Mouse (Mus musculus): ENCODE measurements around the gene Cped1.
"Not testable (repeated sequence)": the region's sequence is repeated elsewhere in the genome, so short reads cannot be mapped to it uniquely, and the experiment has no call there.

Cped1 gene

DNA sequence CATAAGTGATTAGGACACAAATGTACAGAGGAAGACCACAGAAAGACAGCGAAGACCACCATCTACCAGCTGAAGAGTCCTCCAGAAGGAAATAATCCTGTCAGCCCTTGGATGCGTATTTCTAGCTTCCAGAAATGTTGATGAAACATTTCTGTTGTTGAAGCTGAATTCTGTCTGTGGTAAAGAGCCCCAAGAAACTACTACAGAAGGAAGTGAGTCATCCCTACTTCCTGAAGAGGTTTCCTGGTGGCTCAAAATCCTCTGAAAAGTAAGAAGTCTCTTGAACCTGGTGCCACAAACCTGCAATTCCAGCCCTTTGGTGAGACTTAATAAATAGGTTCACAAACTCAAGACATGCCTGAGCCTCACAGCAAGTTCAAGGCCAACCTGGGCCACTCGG, 245.5 kb downstream of the Cped1 start:
- no peak for DNase-seq (ENCODE audit: low spot score)

DNA sequence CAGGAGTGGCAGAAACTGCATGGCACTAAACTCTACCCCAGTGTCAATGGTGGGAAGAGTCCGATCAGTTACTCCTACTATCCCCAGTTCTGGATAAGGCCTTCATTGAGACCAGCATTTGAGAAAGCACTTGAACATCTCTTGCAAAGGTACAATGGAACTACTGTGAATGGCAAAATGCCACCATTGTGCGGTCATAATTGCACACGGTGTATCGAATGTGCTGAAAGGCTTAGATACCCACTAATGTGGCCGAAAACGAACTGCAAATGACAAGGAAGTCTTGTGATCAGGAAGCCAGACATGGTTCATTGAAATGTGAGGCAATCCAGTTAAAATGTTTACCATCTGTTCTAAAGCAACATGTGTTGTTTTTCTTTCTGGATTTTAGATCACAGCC, 247.8 kb downstream of the Cped1 start:
- no peak for DNase-seq (ENCODE audit: low spot score)

DNA sequence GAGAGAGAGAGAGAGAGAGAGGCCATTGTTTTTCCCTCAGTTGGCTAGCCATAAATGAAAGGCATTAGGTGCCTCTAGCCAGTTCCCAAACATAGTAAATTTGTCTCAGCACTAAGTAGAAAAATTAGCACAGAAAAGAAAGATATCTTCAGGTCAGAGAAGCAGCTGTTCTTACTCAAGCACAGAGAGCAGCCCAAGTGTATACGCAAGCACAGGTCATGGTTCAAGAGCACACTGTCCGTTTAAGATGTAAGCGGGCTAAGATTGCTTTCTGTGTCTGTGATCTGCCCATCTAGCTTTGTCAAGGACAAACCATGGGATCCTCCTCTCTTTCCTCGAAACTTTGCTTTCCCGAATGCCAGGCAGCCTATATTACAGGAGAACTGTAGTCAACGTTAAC, 249.4 kb downstream of the Cped1 start:
- DNase-seq (ENCODE audit: low spot score), result no peak

DNA sequence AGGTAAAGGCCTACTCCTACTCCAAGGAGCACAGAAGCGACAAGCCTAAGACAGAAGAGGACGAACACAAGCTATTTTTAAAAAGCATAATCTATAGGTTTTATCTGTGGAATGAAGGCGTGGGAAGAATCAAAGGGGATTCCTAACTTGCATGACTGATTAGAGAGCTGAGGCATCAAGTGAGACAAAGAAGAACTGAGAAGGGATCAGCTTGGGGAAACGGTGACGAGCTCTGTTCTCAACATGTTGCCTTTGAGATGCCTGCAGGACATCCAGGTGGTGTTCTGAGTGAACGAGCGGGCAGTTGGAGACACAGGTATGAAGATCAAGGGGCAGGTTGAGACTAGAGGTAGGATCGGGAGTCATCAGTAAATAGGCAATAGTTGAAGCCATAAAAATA, 257.6 kb downstream of the Cped1 start:
- no peak for DNase-seq (ENCODE audit: low spot score)

DNA sequence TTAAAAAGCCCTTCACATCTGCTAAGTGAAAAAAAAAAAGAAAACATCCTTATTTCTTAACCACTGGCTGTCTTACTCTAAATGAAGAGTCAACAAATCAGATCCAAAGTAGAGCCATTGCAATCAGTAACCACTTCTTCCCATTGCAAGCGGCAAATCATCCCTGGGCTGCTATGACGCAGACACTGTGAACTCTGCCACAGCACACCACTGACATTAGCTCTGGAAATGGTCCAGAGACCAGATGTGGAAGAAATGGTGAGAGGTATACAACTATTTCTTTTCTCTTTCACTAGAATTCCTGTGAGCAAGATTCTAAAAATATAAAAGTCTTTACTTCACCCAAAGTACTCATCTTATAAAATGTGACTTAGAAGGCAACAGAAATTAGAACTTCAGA, 261.0 kb downstream of the Cped1 start:
- no peak for DNase-seq (ENCODE audit: low spot score)

DNA sequence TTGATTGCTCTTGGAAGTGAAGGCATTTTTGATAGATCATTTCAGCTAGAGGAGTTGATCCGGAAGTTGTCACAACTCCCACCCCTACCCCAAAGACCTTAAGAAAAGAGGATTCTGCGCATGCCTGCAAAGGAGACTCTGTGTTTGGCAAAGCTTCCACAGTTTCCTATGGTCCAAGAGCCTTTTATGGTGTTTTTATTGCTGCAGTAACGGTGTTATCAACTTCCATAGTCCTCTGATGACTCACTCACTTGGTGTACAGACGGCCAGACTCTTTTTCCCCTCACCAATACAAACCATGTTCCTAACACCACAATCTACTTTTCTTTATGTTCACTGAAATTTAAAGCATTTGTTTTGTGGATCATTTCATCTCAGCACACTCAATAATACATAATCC, 273.1 kb downstream of the Cped1 start:
- no peak for DNase-seq (ENCODE audit: low spot score)

DNA sequence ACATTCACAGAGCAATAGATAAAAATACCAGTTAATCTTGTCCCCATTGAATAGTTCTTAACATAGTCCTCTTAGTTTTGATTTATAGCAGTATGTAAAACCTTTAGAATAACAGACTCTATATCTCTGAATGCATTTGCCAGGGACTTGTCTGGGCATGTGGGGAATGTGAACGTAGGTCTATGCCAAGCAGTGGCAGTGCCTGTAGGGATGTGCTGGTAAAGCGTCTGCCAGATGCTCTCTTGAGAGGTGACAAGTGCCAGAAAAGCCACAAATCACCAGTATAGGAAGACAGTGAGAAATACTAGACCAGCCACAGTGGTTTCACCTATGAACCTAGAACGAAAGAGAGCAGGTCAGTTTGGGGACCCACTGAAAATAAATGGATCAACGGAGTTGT, 276.8 kb downstream of the Cped1 start:
- DNase-seq (ENCODE audit: low spot score), result no peak

DNA sequence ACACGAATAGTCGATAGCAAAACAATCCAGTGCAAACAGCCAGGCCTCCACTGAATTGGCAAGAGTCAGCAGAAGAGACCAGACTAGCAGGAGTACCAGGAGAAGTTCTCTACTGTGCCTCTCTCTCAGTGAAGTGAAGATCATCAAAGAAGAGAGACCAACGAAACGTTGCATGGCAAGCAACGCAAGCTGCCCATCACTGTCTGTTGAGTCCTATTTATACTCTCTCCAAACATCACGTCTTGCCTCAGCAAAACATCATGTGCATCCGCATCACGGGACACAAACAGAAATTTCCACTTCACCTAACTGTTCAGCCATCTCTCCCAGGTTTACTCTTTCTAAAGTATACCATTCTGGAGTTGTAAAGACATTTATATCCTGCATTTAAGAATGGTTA, 278.4 kb downstream of the Cped1 start:
- DNase-seq (ENCODE audit: low spot score), result not testable (repeated sequence)

DNA sequence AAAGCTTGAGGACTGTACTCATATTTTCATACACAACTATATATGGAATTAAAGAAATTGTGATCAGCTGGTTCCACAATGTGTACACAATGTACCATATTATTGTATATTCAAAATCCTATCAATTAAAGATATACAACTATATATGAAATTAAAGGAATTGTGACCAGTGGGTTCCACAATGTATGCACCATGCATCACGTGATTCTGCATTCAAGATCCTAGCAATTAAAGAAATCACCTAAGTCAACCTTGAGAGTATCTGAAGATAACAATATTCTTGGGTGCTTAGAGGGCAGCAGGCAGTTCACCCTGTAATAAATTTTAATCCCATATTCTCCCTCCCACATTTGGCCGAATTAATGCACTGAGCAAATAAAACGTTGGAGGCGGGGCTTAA, 280.3 kb downstream of the Cped1 start:
- DNase-seq (ENCODE audit: low spot score), result no peak

DNA sequence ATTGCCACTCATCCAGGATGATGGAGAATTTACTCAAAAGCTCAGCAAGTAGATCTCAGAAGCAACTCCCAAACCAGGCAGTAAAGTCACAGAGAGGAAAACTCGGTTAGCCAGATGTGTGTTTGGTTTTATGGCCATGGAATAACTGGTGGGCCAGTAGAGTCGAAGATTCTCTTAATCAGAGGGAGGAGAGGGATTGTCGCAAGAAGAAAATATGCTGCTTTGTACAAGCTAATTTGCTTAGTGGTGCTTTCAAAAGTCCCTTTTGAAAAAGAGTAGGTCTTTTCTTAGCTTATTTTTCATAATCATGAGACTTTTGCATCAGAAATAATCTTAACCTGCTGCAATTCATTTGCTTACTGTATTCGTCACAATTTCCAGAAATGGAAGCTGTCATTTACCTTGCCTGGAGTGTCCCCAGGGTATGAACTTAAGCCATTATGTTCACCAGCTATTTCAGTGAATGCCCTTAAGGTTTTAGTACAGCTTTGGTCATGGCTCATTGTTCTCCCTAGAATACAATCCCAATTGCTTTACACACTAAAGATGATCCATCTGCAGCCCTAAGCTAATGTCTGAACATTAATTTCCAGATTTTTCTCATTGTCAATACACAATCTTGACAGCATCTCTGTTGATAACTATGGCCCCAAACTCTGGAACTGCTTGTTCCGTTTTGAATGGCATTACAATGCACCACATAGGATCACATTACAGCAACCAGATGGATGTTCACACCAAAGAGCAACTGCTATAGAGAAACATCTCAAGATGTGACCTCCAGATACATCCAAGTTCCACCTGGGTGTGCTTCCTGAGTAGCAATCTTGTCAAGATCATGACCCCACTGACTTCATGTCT, 282.3 kb downstream of the Cped1 start:
- DNase-seq (ENCODE audit: low spot score), result no peak

DNA sequence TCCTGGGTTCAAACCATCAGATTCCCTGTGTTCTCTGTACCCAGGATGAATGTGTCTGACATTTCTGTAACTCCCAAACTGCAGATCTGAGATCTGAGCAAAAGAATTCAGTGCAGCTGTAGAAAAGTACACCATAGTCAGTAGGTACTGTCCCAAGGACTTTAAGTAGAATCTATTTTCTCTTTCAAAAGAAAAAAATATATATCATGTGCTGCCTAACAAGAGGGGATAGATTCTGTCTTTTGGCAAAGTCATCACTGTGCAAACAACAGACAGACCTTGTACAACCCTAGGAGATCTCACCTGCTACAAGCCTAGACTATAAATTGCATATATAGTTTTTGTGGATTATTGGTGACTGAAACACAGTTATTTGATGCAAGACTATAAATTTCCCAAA, 283.0 kb downstream of the Cped1 start:
- no peak for DNase-seq (ENCODE audit: low spot score)

DNA sequence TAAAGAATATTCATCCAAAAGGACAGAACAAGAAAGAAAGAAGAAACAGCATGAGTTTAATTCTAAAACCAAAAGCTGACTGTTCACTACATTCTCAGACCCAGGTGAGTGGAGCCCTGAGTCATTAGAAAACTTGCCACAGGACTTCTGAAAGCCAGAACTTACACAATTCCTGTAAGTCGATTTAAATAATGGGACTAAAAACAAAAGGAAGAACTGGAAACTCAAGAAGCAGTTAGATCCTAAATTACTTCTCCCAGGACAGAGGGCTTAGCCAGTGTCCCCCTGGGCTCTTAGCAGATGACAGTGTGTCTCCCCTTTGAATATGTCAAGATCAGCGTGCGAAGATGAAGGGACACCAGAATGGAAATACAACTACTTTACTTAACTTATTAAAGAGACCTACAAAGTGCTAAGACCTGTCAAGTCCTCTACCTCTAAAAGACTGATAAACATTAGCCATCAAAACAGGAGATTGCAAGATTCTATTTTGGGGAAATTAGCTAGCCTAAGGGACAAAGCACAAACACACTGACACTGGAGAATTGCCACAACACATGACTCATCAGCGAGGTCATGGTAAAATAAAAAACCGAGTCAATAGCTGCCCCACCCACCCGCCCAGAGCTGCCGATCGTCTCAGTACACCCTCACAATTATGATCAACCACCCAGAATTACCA, 284.3 kb downstream of the Cped1 start:
- DNase-seq (ENCODE audit: low spot score), result no peak

DNA sequence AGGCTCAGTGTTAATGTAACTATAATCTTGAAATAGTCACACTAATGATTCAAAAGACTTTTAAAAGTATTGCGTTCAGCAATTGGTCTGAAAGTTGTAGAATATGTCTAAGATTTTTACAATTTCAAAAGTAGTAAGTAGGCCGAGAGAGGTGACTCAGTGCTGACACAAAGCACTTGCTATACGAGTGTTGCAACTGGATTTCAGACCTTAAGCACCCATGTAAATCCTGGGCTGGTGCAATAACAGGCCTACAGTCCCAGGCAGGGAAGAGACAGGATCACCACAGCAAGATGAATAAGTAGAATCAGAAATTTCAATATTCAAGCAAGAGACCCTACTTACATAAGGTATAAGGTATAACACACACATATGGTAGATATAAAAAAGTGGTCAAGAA, 292.2 kb downstream of the Cped1 start:
- DNase-seq (ENCODE audit: low spot score), result no peak

DNA sequence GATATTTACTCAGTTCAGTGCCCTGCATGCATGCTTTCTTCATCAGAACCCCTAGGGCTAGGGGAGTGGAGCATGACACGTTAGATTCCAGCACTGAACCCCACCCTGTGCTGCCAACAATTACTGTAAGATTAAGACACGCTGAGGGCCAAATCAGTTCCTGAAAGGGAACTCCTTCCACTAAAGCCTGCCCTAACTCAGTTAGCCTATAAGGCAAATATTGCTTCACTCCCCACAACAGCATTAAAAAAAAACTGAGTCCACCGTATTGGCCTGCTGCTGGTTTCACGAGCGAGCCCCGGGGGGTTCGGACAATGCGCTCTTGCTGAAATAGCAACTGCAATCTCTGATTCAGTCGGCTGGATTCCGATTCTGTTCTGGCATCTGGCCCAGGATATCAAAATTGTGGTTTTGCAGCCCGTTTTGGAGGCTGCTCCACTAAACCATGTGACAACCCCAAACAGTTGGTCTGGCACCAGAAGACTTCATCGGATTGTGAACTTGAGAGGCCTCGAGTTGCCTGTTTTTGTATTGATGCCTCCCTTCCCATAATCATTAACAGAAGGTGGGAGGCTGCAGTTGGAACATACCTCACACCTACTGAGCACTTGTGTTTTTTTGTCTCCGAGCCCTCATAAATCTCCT, 294.6 kb downstream of the Cped1 start:
- no peak for DNase-seq (ENCODE audit: low spot score)

DNA sequence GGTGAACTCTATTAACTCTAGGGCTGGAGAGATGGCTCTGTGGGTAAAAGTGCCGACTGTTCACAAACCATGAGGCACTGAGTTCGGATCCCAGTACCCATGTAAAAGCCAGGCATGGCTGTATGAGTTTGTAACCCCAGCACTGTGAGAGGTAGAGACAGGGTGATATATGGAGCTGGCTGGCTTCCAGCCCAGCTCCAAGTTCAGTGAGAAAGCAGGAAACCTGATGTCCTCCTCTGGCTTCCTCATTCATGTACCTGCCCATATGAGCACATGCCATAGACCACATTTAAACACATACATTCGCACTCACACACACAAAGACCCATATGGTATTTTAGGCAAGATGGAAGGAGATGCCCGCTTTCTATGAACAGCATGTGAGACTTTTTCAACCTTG, 296.7 kb downstream of the Cped1 start:
- no peak for DNase-seq (ENCODE audit: low spot score)

DNA sequence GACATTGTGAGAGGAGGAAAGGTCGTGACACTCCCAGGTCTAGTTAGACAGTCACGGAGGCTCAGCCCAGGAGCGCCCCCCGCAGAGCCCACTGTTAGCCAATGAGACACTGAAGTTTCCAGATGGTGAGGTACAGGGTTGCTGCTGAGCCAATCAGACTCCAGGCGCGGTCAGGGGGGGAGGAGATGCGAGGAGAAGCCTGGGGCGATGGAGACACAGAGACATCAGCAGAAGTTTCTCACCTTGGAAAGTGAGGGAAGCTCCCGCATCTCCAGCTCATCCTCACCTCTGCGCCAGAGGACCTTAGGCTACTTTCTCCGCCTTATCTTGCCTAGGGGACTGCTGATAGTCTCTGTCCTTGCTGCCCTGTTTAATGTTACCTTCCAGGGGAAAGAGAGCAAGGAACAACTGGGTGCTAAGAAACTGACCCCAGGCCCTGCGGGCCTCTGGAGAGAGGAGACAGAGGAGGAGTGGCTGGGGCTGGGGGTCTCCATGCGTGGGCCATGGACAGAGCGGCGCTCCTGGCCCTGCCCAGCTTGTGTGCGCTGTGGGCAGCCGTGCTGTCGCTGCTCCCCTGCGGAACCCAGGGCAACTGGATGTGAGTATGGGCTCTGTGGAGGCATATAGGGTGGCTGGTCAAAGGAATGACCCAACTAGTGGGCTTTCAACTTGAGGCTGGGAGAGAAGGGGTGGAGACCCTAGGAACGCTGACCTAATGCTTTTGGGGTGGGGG, 302.5 kb downstream of the Cped1 start, which contains the start of gene Wnt16:
Wnt16 (plus strand) TSS at position 224 of the 733 bp plus-strand sequence.
- DNase-seq (ENCODE audit: low spot score), result no peak

DNA sequence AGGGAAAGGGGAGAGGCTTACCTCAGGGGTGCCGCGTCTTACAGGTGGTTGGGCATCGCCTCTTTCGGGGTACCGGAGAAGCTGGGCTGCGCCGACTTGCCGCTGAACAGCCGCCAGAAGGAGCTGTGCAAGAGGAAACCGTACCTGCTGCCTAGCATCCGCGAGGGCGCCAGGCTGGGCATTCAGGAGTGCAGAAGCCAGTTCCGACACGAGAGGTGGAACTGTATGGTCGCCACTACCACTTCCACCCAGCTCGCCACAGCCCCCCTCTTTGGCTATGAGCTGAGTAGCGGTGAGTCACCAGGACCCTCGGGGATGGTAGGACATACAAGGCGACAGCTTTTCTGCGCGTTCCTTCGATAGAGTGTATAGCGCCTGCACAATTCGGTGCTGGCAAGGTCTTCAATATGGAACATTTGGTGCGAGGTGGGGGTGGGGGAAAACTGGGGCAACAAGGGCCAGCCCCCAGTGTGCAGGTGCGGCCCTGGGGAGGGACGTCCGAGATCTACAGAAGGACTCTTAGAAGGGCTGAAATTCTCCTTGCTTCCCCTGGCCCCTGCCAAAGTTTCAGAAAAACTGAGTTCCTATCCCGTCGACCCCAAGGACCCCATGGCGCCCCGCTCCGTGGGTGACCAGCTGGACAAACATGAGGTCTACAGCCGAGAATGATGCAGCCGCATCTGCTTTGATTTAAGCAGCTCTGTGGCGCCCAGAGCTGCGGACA, 303.2 kb downstream of the Cped1 start:
- DNase-seq (ENCODE audit: low spot score), result peak; percentile 17

DNA sequence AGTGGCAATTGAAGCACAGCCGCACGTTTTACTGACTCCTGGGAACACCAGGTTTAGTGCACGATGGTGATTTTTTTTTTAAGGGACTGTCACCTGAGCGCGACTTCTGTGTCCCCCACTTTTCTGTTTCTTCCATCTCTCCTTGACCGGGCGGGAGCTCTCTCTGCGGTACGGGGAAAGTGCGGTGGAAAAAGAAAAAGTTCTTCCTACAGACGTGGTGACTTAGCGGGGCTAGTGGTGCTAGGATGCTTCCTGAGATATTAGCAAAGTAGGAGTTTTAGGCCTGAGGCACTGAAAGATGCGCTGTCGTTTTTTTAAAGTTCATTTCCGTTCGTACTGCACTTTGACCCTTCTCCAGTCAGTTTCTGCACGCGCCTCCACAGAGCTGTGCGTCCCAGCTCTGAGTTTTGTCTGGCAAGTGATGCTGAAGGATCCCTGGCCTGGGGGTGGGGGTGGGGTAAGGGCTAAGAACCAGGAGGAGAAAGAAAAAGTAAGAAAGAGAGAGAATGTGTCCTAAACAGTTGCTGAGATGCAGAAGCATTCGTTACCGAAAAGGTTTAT, 303.8 kb downstream of the Cped1 start:
- DNase-seq (ENCODE audit: low spot score), result no peak

DNA sequence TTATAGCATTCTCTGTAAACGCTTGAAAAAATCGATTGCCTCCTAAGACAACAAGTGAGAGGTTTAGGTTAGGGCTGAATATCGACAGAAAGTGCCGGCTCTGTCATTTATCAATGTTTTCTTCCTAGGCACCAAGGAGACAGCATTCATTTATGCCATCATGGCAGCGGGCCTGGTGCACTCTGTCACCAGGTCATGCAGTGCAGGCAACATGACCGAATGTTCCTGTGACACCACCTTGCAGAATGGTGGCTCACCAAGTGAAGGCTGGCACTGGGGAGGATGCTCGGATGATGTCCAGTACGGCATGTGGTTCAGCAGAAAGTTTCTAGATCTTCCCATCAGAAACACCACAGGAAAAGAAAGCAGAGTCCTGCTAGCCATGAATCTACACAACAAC, 305.1 kb downstream of the Cped1 start:
- no peak for DNase-seq (ENCODE audit: low spot score)

DNA sequence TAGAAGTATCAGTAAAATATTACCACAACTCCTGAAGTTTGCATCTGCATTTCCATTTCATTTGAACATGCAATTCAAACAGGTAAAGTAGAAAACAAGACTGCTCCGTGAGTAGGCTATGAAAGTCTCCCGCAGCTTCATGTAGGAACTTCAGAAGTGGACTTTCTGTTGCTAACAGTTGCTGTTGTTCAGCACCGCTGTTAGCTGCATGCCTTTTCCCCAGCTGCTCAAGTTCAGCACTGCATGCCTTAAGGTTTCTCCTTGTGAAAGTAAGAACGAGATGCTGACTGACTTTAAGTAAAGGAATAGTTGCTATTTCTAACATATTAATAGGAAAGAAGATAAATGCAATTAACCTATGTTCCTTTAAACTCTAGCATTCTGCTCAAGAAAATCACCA, 306.3 kb downstream of the Cped1 start:
- DNase-seq (ENCODE audit: low spot score), result no peak

DNA sequence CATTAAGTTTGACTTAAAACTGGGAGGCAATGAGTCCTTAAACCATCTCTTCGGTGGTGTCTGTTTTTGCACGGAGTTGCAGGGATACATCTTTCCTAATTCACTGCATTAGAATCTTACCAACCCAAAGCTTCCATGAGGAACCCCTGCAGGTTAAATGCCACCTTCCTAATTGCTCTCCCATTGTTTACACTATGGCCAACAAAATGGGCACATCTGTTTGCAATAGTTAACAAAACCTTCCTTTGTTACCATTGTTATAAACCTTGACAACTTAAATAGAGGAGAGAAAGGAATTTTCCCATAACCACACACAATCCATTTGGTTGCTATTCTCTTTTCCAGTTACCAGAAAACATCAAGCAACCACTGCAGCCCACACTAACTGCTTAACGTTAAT, 308.2 kb downstream of the Cped1 start:
- DNase-seq (ENCODE audit: low spot score), result no peak

Data from T-cell, adult 2 months (primary cell).